Mouse (Mus musculus): ENCODE measurements around the gene Pi4k2b. TPM values are rescaled to one million over a fixed set of nuclear protein-coding genes. Genes with fewer than 3 reads are reported as not detected.

Gene Pi4k2b
- polyA plus RNA-seq, 1 experiment, result 5.8 TPM

DNA sequence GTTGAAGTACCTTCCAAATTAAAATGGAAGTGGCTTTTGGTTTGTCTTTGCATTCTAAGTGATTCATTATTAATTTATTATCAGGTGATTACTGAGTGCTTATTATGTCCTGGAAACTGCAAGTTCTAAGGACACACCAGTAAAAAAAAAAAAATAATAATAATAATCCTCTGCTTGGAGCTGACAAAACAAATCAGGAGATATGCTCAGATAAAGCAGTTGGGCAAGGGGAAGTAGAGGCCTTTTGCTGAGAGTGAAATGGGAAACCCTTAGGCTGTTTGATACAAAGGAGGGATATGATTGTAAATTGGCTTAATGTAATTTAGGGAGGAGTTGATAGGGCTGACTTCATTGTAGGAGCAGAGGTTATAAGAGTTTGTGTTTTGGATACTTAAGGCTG lies 5.5 kb downstream of the Pi4k2b start:
- Histone ChIP-seq H3K27ac (ENCODE audit: control insufficient read depth, insufficient read depth, low read length) (no peak overlapping the region), H3K4me1 (replicated peaks; ENCODE audit: control insufficient read depth, insufficient read depth, low read length) (peaks cover 2% of the 10 kb centered on the region; the same call in 1 of the 2 replicates), H3K4me3 (ENCODE audit: control insufficient read depth, insufficient read depth, low read length) (no peak overlapping the region), H3K36me3 (ENCODE audit: control insufficient read depth, insufficient read depth, low read length) (no peaks in the 10 kb centered on the region), H3K27me3 (ENCODE audit: control insufficient read depth, insufficient read depth, low read length) (no peaks in the 10 kb centered on the region)
- TF ChIP-seq CTCF (IDR thresholded peaks at IDR 0.05; ENCODE audit: borderline replicate concordance, control insufficient read depth, extremely low read depth, insufficient read depth, low read length, poor library complexity), result no peak
- TF ChIP-seq POLR2A (IDR thresholded peaks at IDR 0.05; ENCODE audit: control insufficient read depth, extremely low read depth, insufficient read depth, low read length, poor library complexity), result no peak
- no peak for DNase-seq

DNA sequence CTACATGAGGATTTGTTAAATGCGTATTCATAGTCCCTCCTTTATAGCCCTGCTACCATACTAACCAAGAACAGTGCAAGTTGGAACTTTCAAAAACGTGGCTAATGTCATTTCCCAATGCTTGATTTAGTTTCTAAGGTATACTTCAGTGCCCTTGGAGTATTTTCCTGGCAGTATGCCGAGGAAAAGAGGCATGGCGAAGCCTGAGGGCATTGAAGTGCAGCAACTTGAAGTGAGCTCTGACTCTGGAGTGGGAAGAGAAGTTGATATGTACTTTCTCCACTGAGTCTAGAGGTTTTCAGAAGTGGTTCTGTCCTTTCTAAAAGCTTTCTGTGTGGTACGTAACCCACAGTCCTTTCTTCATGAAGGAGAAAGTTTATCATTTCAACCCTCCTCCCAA lies 7.4 kb downstream of the Pi4k2b start:
- Histone ChIP-seq H3K27me3 (ENCODE audit: control insufficient read depth, insufficient read depth, low read length) (no peaks in the 10 kb centered on the region), H3K27ac (ENCODE audit: control insufficient read depth, insufficient read depth, low read length) (no peak overlapping the region), H3K4me3 (ENCODE audit: control insufficient read depth, insufficient read depth, low read length) (no peak overlapping the region), H3K4me1 (replicated peaks; ENCODE audit: control insufficient read depth, insufficient read depth, low read length) (no peaks in the 10 kb centered on the region), H3K36me3 (ENCODE audit: control insufficient read depth, insufficient read depth, low read length) (no peaks in the 10 kb centered on the region)
- WGBS, result 92% methylated on average over 5 of the region's 5 CpGs
- no peak for DNase-seq
- no peak for TF ChIP-seq CTCF (IDR thresholded peaks at IDR 0.05; ENCODE audit: borderline replicate concordance, control insufficient read depth, extremely low read depth, insufficient read depth, low read length, poor library complexity)
- TF ChIP-seq POLR2A (IDR thresholded peaks at IDR 0.05; ENCODE audit: control insufficient read depth, extremely low read depth, insufficient read depth, low read length, poor library complexity), result no peak

DNA sequence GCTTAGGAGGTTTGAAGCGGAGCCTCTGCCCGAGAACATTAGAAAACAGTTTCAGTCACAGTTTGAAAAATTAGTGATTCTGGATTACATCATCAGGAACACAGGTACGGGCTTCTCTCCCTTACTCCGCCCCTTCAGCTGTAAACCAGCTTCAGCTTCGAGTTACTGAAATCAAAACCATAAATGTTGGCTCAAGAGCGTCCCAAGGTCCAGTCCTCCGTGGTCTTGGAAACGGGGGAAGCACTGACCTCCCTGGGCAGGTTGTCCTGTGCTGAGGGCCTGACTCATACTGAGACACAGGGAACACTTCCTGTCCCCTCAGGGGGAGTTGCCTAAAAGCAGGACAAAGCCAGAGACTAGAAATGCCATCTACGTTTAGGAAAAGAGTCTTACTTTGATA lies 11.8 kb downstream of the Pi4k2b start:
- H3K36me3 ChIP-seq (ENCODE audit: control insufficient read depth, insufficient read depth, low read length), result no peaks in the 10 kb centered on the region; the same call in 1 of the 2 replicates
- DNase-seq, result no peak
- H3K4me3 ChIP-seq (ENCODE audit: control insufficient read depth, insufficient read depth, low read length), result no peak overlapping the region
- TF ChIP-seq POLR2A (IDR thresholded peaks at IDR 0.05; ENCODE audit: control insufficient read depth, extremely low read depth, insufficient read depth, low read length, poor library complexity) (no peak), CTCF (IDR thresholded peaks at IDR 0.05; ENCODE audit: borderline replicate concordance, control insufficient read depth, extremely low read depth, insufficient read depth, low read length, poor library complexity) (no peak)
- no peaks in the 10 kb centered on the region for H3K27me3 ChIP-seq (ENCODE audit: control insufficient read depth, insufficient read depth, low read length)
- no peak overlapping the region for H3K27ac ChIP-seq (ENCODE audit: control insufficient read depth, insufficient read depth, low read length)
- WGBS, result 92% methylated on average over 9 of the region's 9 CpGs
- H3K4me1 ChIP-seq (replicated peaks; ENCODE audit: control insufficient read depth, insufficient read depth, low read length), result no peaks in the 10 kb centered on the region

DNA sequence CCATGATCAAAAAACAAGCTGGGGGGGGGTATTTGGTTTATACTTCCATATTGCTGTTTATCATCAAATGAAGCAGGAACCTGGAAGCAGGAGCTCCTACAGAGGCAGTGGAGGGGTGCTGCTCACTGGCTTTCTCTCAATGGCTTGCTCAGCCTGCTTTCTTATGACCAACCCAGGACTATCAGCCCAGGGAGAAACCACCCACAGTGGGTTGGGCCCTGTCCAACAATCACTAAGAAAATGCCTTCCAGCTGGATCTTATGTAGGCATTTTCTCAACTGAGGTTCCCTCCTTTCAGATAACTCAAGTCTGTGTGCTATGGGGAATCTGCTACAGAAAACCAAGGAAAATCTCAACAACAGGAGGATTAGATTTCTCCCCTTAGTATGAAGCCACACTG lies 12.8 kb downstream of the Pi4k2b start:
- DNase-seq, result no peak
- H3K27me3 ChIP-seq (ENCODE audit: control insufficient read depth, insufficient read depth, low read length), result no peaks in the 10 kb centered on the region
- TF ChIP-seq CTCF (IDR thresholded peaks at IDR 0.05; ENCODE audit: borderline replicate concordance, control insufficient read depth, extremely low read depth, insufficient read depth, low read length, poor library complexity) (no peak), POLR2A (IDR thresholded peaks at IDR 0.05; ENCODE audit: control insufficient read depth, extremely low read depth, insufficient read depth, low read length, poor library complexity) (no peak)
- H3K4me3 ChIP-seq (ENCODE audit: control insufficient read depth, insufficient read depth, low read length), result no peak overlapping the region
- no peaks in the 10 kb centered on the region; the same call in 1 of the 2 replicates for H3K36me3 ChIP-seq (ENCODE audit: control insufficient read depth, insufficient read depth, low read length)
- H3K4me1 ChIP-seq (replicated peaks; ENCODE audit: control insufficient read depth, insufficient read depth, low read length), result no peaks in the 10 kb centered on the region
- no peak overlapping the region for H3K27ac ChIP-seq (ENCODE audit: control insufficient read depth, insufficient read depth, low read length)

DNA sequence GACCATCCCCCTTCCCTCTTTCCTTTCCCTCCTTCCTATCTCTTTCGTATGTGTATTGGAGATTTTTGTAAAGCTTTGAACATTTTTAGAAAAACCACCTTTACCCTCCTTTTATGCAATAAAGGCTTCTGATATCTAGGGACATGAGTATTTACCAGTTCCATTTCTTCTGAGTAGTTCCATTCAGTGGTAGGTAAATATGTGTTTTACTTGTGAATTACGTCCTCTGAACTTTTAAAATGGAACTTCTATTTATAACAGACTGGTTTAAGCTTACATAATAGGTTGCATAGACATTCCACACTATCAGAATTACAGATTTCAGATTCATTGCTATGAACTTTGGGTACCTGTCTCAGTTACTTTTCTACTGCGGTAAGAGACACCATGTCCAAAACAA lies 14.0 kb downstream of the Pi4k2b start:
- H3K36me3 ChIP-seq (ENCODE audit: control insufficient read depth, insufficient read depth, low read length), result no peaks in the 10 kb centered on the region; the same call in 1 of the 2 replicates
- TF ChIP-seq POLR2A (IDR thresholded peaks at IDR 0.05; ENCODE audit: control insufficient read depth, extremely low read depth, insufficient read depth, low read length, poor library complexity) (no peak), CTCF (IDR thresholded peaks at IDR 0.05; ENCODE audit: borderline replicate concordance, control insufficient read depth, extremely low read depth, insufficient read depth, low read length, poor library complexity) (no peak)
- no peak for DNase-seq
- H3K27me3 ChIP-seq (ENCODE audit: control insufficient read depth, insufficient read depth, low read length), result no peaks in the 10 kb centered on the region
- H3K27ac ChIP-seq (ENCODE audit: control insufficient read depth, insufficient read depth, low read length), result no peak overlapping the region
- no peak overlapping the region for H3K4me3 ChIP-seq (ENCODE audit: control insufficient read depth, insufficient read depth, low read length)
- 96% methylated on average over 3 of the region's 3 CpGs for WGBS
- no peaks in the 10 kb centered on the region for H3K4me1 ChIP-seq (replicated peaks; ENCODE audit: control insufficient read depth, insufficient read depth, low read length)

DNA sequence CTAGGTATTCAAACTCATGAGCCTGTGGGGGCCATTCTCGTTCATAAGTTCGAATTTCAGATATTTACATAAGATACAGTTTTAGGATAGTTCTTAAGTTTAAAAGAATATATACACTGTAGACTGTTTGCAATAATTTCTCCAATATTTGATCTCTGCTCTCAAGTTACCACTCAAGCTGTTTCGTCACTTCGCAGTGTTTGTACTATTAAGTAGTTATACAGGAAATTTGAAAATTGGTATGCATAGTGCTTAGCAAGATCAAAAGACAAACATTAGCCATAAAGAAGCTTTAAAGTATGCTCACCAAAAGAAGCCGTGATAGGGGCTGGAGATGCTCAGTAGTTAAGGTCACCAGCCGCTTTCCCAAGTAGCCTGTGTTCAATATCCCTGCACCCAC lies 14.6 kb downstream of the Pi4k2b start:
- H3K36me3 ChIP-seq (ENCODE audit: control insufficient read depth, insufficient read depth, low read length), result no peaks in the 10 kb centered on the region; the same call in 1 of the 2 replicates
- no peak overlapping the region for H3K4me3 ChIP-seq (ENCODE audit: control insufficient read depth, insufficient read depth, low read length)
- no peaks in the 10 kb centered on the region for H3K4me1 ChIP-seq (replicated peaks; ENCODE audit: control insufficient read depth, insufficient read depth, low read length)
- 97% methylated on average over 6 of the region's 6 CpGs for WGBS
- H3K27ac ChIP-seq (ENCODE audit: control insufficient read depth, insufficient read depth, low read length), result no peak overlapping the region
- TF ChIP-seq CTCF (IDR thresholded peaks at IDR 0.05; ENCODE audit: borderline replicate concordance, control insufficient read depth, extremely low read depth, insufficient read depth, low read length, poor library complexity), result no peak
- no peak for TF ChIP-seq POLR2A (IDR thresholded peaks at IDR 0.05; ENCODE audit: control insufficient read depth, extremely low read depth, insufficient read depth, low read length, poor library complexity)
- H3K27me3 ChIP-seq (ENCODE audit: control insufficient read depth, insufficient read depth, low read length), result no peaks in the 10 kb centered on the region
- no peak for DNase-seq

DNA sequence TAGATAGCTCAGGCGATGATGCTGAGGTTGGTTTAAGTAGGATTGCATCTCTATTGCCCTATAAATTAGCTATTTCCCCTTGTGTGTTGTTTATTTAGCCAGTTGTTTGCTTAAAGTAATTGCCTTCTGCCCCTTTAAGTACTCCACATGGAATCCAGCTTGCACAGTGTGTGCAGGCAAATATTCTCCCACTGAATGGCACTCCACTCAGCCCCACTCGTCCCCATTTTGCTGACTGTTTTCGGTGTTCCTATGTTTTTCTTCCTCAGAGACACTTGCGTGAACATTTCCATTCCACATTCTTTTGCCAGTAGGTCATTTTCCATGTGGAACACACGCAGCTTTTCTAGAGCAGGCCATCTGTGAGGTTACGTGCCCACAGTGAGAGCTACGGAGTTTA lies 21.2 kb downstream of the Pi4k2b start:
- H3K27me3 ChIP-seq (ENCODE audit: control insufficient read depth, insufficient read depth, low read length), result no peaks in the 10 kb centered on the region
- no peak for DNase-seq
- H3K27ac ChIP-seq (ENCODE audit: control insufficient read depth, insufficient read depth, low read length), result no peak overlapping the region
- no peaks in the 10 kb centered on the region for H3K4me1 ChIP-seq (replicated peaks; ENCODE audit: control insufficient read depth, insufficient read depth, low read length)
- TF ChIP-seq POLR2A (IDR thresholded peaks at IDR 0.05; ENCODE audit: control insufficient read depth, extremely low read depth, insufficient read depth, low read length, poor library complexity) (no peak), CTCF (IDR thresholded peaks at IDR 0.05; ENCODE audit: borderline replicate concordance, control insufficient read depth, extremely low read depth, insufficient read depth, low read length, poor library complexity) (no peak)
- WGBS, result 96% methylated on average over 7 of the region's 7 CpGs
- H3K36me3 ChIP-seq (ENCODE audit: control insufficient read depth, insufficient read depth, low read length), result no peaks in the 10 kb centered on the region
- H3K4me3 ChIP-seq (ENCODE audit: control insufficient read depth, insufficient read depth, low read length), result no peak overlapping the region
